Mouse (Mus musculus) lung, adult 18-20 months (tissue): ENCODE measurements around the gene Ubqln2.

Experiments used
- DNase-seq, 2 experiments: peaks; one replicate each; pipeline ENCODE4 v3.0.0; 2022; ENCODE audit warnings: mixed read lengths in 2 of 2

The Ubqln2 gene

GRCm38 (mm10) chrX:153497688-153498516 is at the start of gene Ubqln2:
Ubqln2 (plus strand) TSS chrX:153498227.
- DNase-seq = peak; percentile 77 to 82

GRCm38 (mm10) chrX:153451946-153452345 is 46.1 kb upstream of the Ubqln2 start:
- no peak for DNase-seq

- DNase-seq = no peak
Observed at GRCm38 (mm10) chrX:153476760-153477248, 21.2 kb upstream of the Ubqln2 start.

- no peak for DNase-seq
Observed at GRCm38 (mm10) chrX:153492326-153492725, 5.7 kb upstream of the Ubqln2 start.

- DNase-seq = peak in 1 of 2 experiments; percentile 5
Observed at GRCm38 (mm10) chrX:153498665-153499293, 752 bp downstream of the Ubqln2 start.

- DNase-seq = no peak
Observed at GRCm38 (mm10) chrX:153499294-153500046, 1.4 kb downstream of the Ubqln2 start.

DNA sequence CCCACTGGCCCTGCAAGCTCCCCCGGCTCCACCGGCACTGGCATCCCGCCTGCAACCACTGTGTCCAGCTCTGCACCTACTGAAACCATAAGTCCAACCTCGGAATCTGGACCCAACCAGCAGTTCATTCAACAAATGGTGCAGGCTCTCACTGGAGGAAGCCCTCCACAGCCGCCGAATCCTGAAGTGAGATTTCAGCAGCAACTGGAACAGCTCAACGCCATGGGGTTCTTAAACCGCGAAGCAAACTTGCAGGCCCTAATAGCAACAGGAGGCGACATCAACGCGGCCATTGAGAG is 2.0 kb downstream of the Ubqln2 start:
- DNase-seq = no peak

GRCm38 (mm10) chrX:153505954-153506353 is 7.9 kb downstream of the Ubqln2 start:
- peak; percentile 25 to 42 for DNase-seq

DNA sequence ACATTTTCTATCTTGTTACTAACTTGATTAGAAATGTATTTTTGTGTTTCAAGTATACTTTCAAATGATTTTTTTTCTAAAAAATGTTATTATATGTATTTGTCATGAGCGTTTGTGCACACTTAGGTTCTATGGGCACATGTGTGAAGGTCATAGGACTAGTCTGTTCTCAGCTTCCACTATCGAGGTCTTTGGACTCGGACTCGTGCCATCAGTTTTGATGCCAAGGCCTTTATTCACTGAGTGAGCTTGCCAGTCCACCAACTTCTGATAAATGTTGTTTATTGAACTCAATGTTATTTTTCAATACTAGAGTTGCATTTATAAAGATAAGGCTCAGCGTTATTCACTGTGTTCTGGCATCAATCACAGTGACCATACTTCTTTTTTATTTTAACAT is 17.5 kb downstream of the Ubqln2 start:
- DNase-seq = no peak

GRCm38 (mm10) chrX:153528399-153528798 is 30.4 kb downstream of the Ubqln2 start:
- no peak for DNase-seq
